Mouse (Mus musculus) cerebellum, adult 2 months (tissue): ENCODE measurements around the gene Gm5771.
"Not testable (repeated sequence)": the region's sequence is repeated elsewhere in the genome, so short reads cannot be mapped to it uniquely, and the experiment has no call there.

Source experiments
- CTCF ChIP-seq: fragments of 200-500 bp; IDR thresholded peaks from 2 replicates; pipeline ENCODE4 v1.5.1; 2011; ENCODE audit warnings: low read depth, mild to moderate bottlenecking, control low read depth, low read length, moderate library complexity, borderline replicate concordance; ENCODE audit not compliant: insufficient read depth
- POLR2A ChIP-seq: fragments of 200-500 bp; IDR thresholded peaks from 2 replicates; pipeline ENCODE4 v1.6.1; 2011; ENCODE audit warnings: low read length, control low read depth, borderline replicate concordance; ENCODE audit not compliant: insufficient read depth

DNA sequence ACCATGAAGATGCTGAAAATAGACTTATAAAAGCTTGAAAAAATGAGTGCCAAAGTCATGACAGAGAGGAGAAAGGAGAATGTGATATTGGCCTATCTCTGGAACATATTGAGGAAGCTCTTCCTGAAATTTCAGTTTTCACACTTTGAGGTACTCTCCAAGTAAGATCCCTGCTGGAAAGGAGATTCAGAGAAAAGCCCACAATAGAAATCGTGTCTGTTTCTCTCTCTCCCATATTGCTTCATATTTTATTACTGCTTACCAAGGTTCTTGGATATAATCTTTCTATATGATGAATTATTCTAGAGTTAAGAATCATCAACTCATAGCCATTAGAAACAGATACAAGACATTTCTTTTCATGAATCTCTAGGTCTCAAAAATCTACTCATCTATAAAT, 516 bp upstream of the Gm5771 start:
- TF ChIP-seq CTCF, POLR2A: not testable (repeated sequence)
